Mouse (Mus musculus) small intestine, adult 10 weeks (tissue): ENCODE data around the gene Chmp5. TPM values are rescaled to one million over a fixed set of nuclear protein-coding genes. Genes with fewer than 3 reads are reported as not detected.

Source experiments
- polyA plus RNA-seq: library from polyadenylated mRNA; stranded (reverse); fragments of 350-450 nt; fragmentation: Illumina TruSeq; extraction: RNeasy Lipid Tissue Mini Kit (QIAGEN cat#74804); gene quantifications from one replicate; pipeline ENCODE4 v1.2.3, GENCODE M21; 2014; ENCODE audit warnings: low replicate concordance

Gene Chmp5
- polyA plus RNA-seq: 243 TPM

GRCm38 (mm10) chr4:40948160-40948708 lies at the start of gene Chmp5, which contains the start of gene Bag1:
Chmp5 (plus strand) TSS chr4:40948407.
Bag1 (minus strand) TSS chr4:40948294.

GRCm38 (mm10) chr4:40919785-40920184 lies 28.4 kb upstream of the Chmp5 start, which contains the start of gene Spink4:
Spink4 (plus strand) TSS chr4:40920052.

GRCm38 (mm10) chr4:40970842-40971701 lies 22.9 kb downstream of the Chmp5 start, which contains the start of gene Nfx1:
Nfx1 (plus strand) TSS chr4:40970906.

Other genes with a start within 250 kb of the Chmp5 start
- 3.7 TPM for gene Aptx, start 245.2 kb upstream of the Chmp5 start, polyA plus RNA-seq
- 805 TPM for gene Dnaja1, start 226.3 kb upstream of the Chmp5 start, polyA plus RNA-seq
- gene Smu1, start 190.5 kb upstream of the Chmp5 start, polyA plus RNA-seq: 146 TPM
- 53.0 TPM for gene B4galt1, start 94.4 kb upstream of the Chmp5 start, polyA plus RNA-seq
- gene Spink4, start 28.4 kb upstream of the Chmp5 start, polyA plus RNA-seq: 63.6 TPM
- 503 TPM for gene Bag1, start 113 bp upstream of the Chmp5 start, polyA plus RNA-seq
- gene Nfx1, start 22.5 kb downstream of the Chmp5 start, polyA plus RNA-seq: 40.5 TPM
- gene Aqp7, start 99.7 kb downstream of the Chmp5 start, polyA plus RNA-seq: 16.7 TPM
- 11.1 TPM for gene Aqp3, start 149.8 kb downstream of the Chmp5 start, polyA plus RNA-seq
- gene Nol6, start 176.0 kb downstream of the Chmp5 start, polyA plus RNA-seq: 0.52 TPM
- gene Ube2r2, start 187.3 kb downstream of the Chmp5 start, polyA plus RNA-seq: 102 TPM